In the genomic region with DNA sequence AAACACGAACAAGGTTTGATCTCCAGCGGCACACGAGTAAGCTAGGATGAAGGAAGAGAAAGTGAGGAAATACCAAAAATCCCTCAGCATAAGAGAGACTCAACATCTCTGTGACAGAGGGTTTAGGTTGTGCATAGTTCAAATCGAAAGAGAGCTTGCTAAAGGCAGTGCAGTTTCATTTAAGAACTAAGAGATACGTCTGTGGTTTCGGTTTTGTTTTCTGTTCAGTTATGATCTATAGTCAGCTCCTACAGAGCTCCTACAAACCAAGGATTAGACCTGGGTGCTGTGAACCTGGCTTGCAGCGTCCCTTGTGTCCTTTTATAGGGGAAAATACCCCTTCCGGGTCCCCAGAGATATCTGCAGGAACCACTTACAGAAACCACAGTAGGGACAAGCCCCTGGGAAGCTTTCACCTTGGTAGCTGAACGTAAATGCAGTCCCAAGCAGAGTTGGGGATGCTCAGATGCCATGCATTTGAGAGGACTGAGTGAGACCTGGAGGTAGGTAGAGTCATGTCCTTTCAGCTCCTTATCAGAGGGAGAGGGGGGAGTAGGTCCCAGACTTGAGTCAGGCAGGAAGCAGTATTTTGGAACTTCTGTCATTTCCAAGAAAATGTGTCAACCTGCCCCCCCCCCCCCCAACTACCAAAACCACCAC, we compare ENCODE assay signal across 15 mouse cellular contexts. TPM values are rescaled to one million over a fixed set of nuclear protein-coding genes. Genes with fewer than 3 reads are reported as not detected.
DNase-seq lines count a peak whose midpoint lies in the region; ATAC-seq lines count a peak whose summit lies in the region.
"Had no signal": no experiment of that assay in that cellular context is flagged by ENCODE, and none has a peak within 500 bp of the region (broad histone marks: within the 10 kb centered on the region; RNA-seq: fewer than 3 reads in every experiment).

No protein-coding gene starts in this region.

- H3K9ac ChIP-seq in midbrain, embryonic 13.5 days (replicated peaks): no peak overlapping the region
- H3K9ac ChIP-seq: forebrain, embryonic 12.5 days; hindbrain, embryonic 14.5 days; kidney, embryonic 15.5 days; limb, embryonic 12.5 days had no signal

- 89% methylated on average over 9 of the region's 9 CpGs for WGBS in midbrain, embryonic 13.5 days

- no peak overlapping the region for H3K4me2 ChIP-seq in midbrain, embryonic 13.5 days (replicated peaks)
- H3K4me2 ChIP-seq: forebrain, embryonic 12.5 days; heart, embryonic 11.5 days; hindbrain, embryonic 14.5 days; kidney, embryonic 15.5 days; limb, embryonic 12.5 days had no signal

- no peaks in the 10 kb centered on the region for H3K36me3 ChIP-seq in megakaryocyte, embryonic 14.5 days (replicated peaks; ENCODE audit: low read length)
- no peaks in the 10 kb centered on the region for H3K36me3 ChIP-seq in midbrain, embryonic 13.5 days
- H3K36me3 ChIP-seq: forebrain, embryonic 12.5 days; kidney, embryonic 15.5 days; limb, embryonic 12.5 days had no signal

- DNase-seq in thymus, postnatal 25 days: peak; percentile 15
- no peak for DNase-seq in thymus, postnatal 4 days
- DNase-seq in ovary, adult 18-20 months (ENCODE audit: low spot score): no peak
- DNase-seq in left cerebral cortex, adult 18-20 months (ENCODE audit: low spot score in 2 of 2): no peak
- DNase-seq: cerebellum, postnatal 36 days; gastrocnemius, adult 2 months; lung, adult 18-20 months had no signal

- H3K4me3 ChIP-seq in megakaryocyte, embryonic 14.5 days (replicated peaks): peak overlapping the region; percentile 83
- no peak overlapping the region for H3K4me3 ChIP-seq in midbrain, embryonic 13.5 days (replicated peaks)
- H3K4me3 ChIP-seq: forebrain, embryonic 12.5 days; gastrocnemius, adult 2 months; kidney, embryonic 15.5 days; limb, embryonic 12.5 days had no signal

- peaks cover 21% of the 10 kb centered on the region for H3K9me3 ChIP-seq in megakaryocyte, embryonic 14.5 days
- no peaks in the 10 kb centered on the region for H3K9me3 ChIP-seq in midbrain, embryonic 13.5 days
- H3K9me3 ChIP-seq: forebrain, embryonic 12.5 days; kidney, embryonic 15.5 days; limb, embryonic 12.5 days had no signal

- peak; percentile 93 for ATAC-seq in activated CD4-positive, CD25-positive, alpha-beta regulatory T cell, adult 4 months
- no peak for ATAC-seq in midbrain, embryonic 13.5 days

- no peak overlapping the region for H3K27ac ChIP-seq in midbrain, embryonic 13.5 days
- H3K27ac ChIP-seq: forebrain, embryonic 12.5 days; gastrocnemius, adult 2 months; kidney, embryonic 15.5 days; limb, embryonic 12.5 days had no signal

- H3K27me3 ChIP-seq in megakaryocyte, embryonic 14.5 days (replicated peaks): no peaks in the 10 kb centered on the region
- H3K27me3 ChIP-seq in midbrain, embryonic 13.5 days: no peaks in the 10 kb centered on the region
- H3K27me3 ChIP-seq: forebrain, embryonic 12.5 days; kidney, embryonic 15.5 days; limb, embryonic 12.5 days had no signal

- H3K4me1 ChIP-seq in megakaryocyte, embryonic 14.5 days: peaks cover 12% of the 10 kb centered on the region
- peaks cover 12% of the 10 kb centered on the region for H3K4me1 ChIP-seq in midbrain, embryonic 13.5 days (replicated peaks)

RNA-seq across cellular contexts. Expression of a gene that starts 36.5 kb away (rescaled TPM):
- 10 to 100 TPM; 17.3 to 27.7 TPM for polyA plus RNA-seq in activated CD4-positive, CD25-positive, alpha-beta regulatory T cell, adult 4 months (2017; shearing (Covaris generic))
- polyA plus RNA-seq in megakaryocyte, embryonic 14.5 days (2012; ENCODE audit: insufficient read depth, low replicate concordance): 0.63 and 1.6 TPM in 2 replicates
- 10 to 100 TPM; 18.9 to 19.0 TPM for total RNA-seq in left cerebral cortex, adult 18-20 months (2021)
- 21.4 and 25.0 TPM in 2 replicates for polyA plus RNA-seq in midbrain, embryonic 13.5 days (2015; fragmentation: Nextera tagmentation; extraction: Ambion mirVana)
